Mouse (Mus musculus): ENCODE results near the gene Ptger4.

The Ptger4 gene

DNA sequence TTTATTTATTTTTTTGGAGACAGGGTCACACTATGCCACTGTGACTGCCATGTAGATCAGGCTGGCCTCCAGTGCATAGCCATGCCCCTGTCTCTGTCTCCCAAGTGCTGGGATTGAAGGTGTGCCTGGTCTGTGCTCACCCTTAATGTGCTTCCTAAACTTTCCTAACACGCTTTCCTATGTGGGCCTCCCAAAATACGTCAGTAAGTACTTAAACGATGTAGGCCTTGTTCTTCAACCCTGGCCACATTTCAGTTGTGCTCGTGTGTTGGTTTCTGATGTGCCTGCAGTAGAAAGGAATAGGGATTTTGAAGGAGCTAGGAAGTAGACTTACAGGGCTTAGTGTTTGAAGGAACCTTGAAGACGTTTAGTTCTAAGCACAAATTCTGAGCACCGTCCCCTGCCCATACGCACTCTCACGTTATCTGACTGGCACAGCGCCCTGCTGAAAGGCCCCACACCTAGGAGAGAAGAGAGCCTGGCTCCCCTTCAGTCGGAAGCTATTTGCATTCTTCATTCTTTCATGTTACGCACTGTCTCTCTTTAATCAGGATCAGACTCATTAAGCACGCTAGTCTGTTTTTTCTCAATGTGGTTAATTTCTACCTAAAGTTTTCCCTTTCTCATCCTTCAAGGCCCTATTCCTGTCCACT is 78.7 kb downstream of the Ptger4 start:
- no peak for DNase-seq (ENCODE audit: low spot score in 2 of 2)

DNA sequence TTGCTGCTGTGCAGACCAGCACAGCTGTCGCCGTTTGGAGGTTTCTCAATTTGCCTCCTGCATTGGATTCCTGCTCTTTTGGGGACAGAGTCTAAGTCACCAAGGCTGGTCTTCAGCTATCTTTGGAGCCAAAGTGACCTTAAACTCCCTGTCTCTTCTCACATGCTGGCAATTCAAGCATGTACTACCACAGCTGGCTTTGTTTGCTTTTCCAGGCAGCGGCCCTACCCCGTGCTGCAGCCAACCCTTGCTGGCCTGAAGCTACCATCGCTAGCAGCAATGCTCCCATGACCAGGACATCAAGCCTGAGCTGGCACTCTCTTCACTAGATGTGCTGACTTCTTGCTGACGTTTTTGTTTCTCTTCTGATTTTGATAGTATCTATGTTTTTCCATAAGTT is 85.2 kb downstream of the Ptger4 start:
- DNase-seq (ENCODE audit: low spot score in 2 of 2), result no peak

DNA sequence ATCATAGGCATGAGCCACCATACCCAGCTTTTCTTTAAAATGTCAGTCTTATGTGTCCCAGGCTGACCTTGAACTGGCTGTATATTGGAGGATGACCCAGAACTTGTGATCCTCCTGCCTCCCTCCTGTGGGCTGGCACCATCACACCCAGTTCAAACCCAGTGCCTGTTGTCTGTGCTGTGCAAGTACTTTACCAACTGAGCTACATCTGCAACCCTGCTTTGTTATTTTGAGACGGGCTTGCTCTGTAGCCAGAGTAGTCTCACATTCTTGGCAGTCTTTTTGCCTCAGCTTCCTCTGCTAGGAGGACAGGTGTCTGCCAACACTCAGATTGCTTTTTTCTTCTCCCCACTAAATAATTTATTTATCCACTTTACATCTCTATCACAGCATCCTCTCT is 86.6 kb downstream of the Ptger4 start:
- no peak for DNase-seq (ENCODE audit: low spot score in 2 of 2)

All from urinary bladder, postnatal 36 days (tissue).